Mouse (Mus musculus): Measurements from ENCODE around the gene Zfp628.

DNA sequence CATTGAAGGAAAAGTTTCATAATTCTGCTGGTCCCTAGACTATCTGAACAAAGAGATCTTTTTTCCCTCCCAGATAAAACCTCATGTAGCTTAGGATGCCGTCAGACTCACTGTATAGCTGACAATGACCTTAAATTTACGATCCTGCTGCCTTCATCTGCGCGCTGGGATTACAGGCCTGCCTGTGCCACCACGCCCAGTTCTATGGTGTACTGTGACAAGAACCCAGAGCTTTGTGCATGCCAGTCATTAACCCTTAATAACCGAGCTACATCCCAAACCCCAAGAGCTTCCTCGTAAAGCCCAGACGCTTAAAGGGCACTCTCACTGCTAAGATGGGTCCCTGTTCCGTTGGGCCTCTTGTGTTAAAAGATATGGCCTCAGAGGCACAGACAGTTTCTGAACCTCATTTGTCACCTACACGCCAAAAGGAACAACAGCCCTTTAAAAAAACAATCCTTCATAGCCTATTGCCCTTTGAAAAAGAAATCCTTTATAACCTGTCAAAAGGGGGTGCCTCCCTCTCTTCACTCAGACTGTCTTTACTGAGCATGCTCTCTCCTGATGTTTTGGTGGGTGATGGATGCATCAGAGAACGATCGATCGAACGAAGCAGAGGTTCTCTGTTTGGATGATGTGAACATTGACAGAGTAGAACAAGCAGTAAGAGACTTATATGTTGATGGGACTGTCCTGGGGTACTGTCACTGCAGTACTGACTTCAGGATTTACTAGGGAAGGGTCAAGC is 826 bp downstream of the Zfp628 start:
- TF ChIP-seq CTCF (IDR thresholded peaks at IDR 0.05; ENCODE audit: borderline replicate concordance, control insufficient read depth, extremely low read depth, insufficient read depth, low read length, poor library complexity) (no peak), POLR2A (IDR thresholded peaks at IDR 0.05; ENCODE audit: control insufficient read depth, extremely low read depth, insufficient read depth, low read length, poor library complexity) (no peak)
